Mouse (Mus musculus) liver, postnatal 0 days (tissue): Measurements from ENCODE around the gene Wwox. TPM values are rescaled to one million over a fixed set of nuclear protein-coding genes. Genes with fewer than 3 reads are reported as not detected.

Experiments used
- ATAC-seq: fragments of 200-750 bp; cut with Nextera tagmentation; 2 replicates; pipeline ENCODE4 v1.8.0; 2017; ENCODE audit warnings: mild to moderate bottlenecking, moderate library complexity
- DNase-seq: peaks from one replicate; pipeline ENCODE4 v3.0.0-alpha.2; 2016
- H3K27ac ChIP-seq: fragments of 300-500 bp; sonication (generic); 2 replicates; pipeline ENCODE4 v1.5.1; 2014; ENCODE audit warnings: antibody characterized with exemption, moderate library complexity, mild to moderate bottlenecking, low read depth
- H3K27me3 ChIP-seq: fragments of 300-500 bp; sonication (generic); 2 replicates; pipeline ENCODE4 v1.6.1; 2014; ENCODE audit warnings: low read length, control low read depth, mixed read lengths; ENCODE audit not compliant: insufficient read depth
- H3K36me3 ChIP-seq: fragments of 300-500 bp; sonication (generic); replicated peaks from 2 replicates; pipeline ENCODE4 v1.6.1; 2014; ENCODE audit warnings: mild to moderate bottlenecking, control low read depth, low read length, moderate library complexity, mixed read lengths; ENCODE audit not compliant: insufficient read depth
- H3K4me1 ChIP-seq: fragments of 300-500 bp; sonication (generic); 2 replicates; pipeline ENCODE4 v1.6.1; 2014; ENCODE audit warnings: antibody characterized with exemption, mild to moderate bottlenecking, control low read depth; ENCODE audit not compliant: insufficient read depth
- H3K4me2 ChIP-seq: fragments of 300-500 bp; sonication (generic); 2 replicates; pipeline ENCODE4 v1.6.1; 2014; ENCODE audit warnings: low read depth, mild to moderate bottlenecking, low read length, moderate library complexity, mixed read lengths
- H3K4me3 ChIP-seq: fragments of 300-500 bp; sonication (generic); 2 replicates; pipeline ENCODE4 v1.5.1; 2014; ENCODE audit warnings: low read depth, low read length
- H3K9ac ChIP-seq: fragments of 300-500 bp; sonication (generic); replicated peaks from 2 replicates; pipeline ENCODE4 v1.6.1; 2014; ENCODE audit warnings: mild to moderate bottlenecking, moderate library complexity
- H3K9me3 ChIP-seq: fragments of 300-500 bp; sonication (generic); 2 replicates; pipeline ENCODE4 v1.6.1; 2016; ENCODE audit warnings: mild to moderate bottlenecking, control low read depth, low read length, mixed read lengths
- CTCF ChIP-seq: sonication (generic); IDR thresholded peaks from 2 replicates; pipeline ENCODE4 v1.5.1; 2016; ENCODE audit warnings: antibody characterized with exemption, low read depth
- EP300 ChIP-seq: IDR thresholded peaks from 2 replicates; pipeline ENCODE4 v1.6.1; 2016; ENCODE audit warnings: antibody characterized with exemption, low read depth, mild to moderate bottlenecking
- WGBS: fragments of 180-500 bp; shearing (Covaris S2); extraction: QIAGEN DNeasy Blood & Tissue Kit; methylation state at CpG from one replicate; pipeline ENCODE4 v1.1.7; 2014; ENCODE audit not compliant: insufficient replicate concordance; 5-methylcytosine and 5-hydroxymethylcytosine counted together
- polyA plus RNA-seq: library from polyadenylated mRNA; unstranded; fragments of >200 nt; fragmentation: Nextera tagmentation; extraction: Ambion mirVana; gene quantifications from 2 replicates; pipeline ENCODE4 v1.2.1, GENCODE M21; 2015

Gene Wwox
- polyA plus RNA-seq, 1 experiment from 2014 or later: 3.9 TPM

DNA sequence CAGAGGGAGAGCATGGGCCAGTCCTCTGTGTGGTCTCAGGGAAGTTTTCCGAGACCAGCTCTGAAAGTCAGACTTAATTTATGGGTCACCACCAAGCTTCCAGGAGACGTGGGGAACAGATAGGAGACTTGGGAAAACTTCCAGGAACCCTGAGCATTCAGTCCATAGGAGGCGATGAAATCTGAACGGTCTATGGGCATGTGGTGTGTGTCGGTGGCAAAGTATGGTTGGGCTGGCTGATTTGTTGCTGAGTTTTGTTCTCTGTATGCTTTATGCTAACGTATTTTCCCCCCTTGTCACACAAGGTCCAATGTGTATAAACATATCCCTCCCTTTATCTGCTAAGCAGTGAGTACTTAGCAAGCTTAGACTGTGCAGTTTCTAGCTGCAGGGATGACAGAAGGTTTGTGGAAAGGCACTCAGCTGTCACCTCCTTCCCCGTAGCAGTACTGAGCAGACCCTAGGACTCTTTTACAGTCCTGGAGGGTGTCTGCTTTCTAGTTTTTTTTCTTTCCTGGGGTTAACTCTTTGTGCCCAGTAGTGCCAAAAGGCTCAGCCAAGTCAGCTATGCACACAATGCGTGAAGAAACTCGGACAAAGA, 179.6 kb downstream of the Wwox start:
- Histone ChIP-seq H3K4me3 (no peak overlapping the region), H3K27me3 (no peaks in the 10 kb centered on the region), H3K27ac (no peak overlapping the region), H3K36me3 (no peaks in the 10 kb centered on the region), H3K4me2 (no peak overlapping the region), H3K9me3 (no peaks in the 10 kb centered on the region), H3K9ac (no peak overlapping the region), H3K4me1 (peaks cover 6% of the 10 kb centered on the region; the same call in 1 of the 2 replicates)
- DNase-seq (no peak), ATAC-seq (no peak)
- TF ChIP-seq EP300 (no peak), CTCF (no peak)
- WGBS: 69% methylated on average over 9 of the region's 9 CpGs

DNA sequence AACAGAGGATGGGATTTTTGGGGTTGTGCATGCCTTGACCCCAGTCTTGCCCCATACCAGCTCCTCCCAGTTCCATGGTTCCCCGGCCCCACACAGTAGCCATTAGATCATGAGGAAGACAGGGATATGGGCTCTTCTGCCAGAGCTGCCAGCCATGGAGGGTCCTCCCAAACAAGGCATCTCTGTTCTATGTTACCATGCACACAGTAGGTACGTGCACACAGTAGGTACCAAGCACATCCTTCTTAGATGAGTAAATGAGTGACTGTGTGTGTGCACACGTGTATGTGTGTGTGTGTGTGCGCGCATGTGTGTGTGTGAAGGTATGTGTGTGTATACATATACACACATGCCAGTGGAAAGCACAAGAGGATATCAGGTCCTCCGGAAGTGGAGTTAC, 185.9 kb downstream of the Wwox start:
- no peaks in the 10 kb centered on the region for H3K9me3 ChIP-seq
- no peak overlapping the region for H3K9ac ChIP-seq
- DNase-seq (no peak), ATAC-seq (no peak)
- no peak overlapping the region for H3K4me2 ChIP-seq
- TF ChIP-seq CTCF: no peak
- no peak for TF ChIP-seq EP300
- WGBS: 82% methylated on average over 6 of the region's 6 CpGs
- H3K27ac ChIP-seq: no peak overlapping the region
- H3K4me3 ChIP-seq: no peak overlapping the region
- no peaks in the 10 kb centered on the region for H3K36me3 ChIP-seq
- H3K4me1 ChIP-seq: no peaks in the 10 kb centered on the region
- no peaks in the 10 kb centered on the region for H3K27me3 ChIP-seq

- Histone ChIP-seq H3K36me3 (no peaks in the 10 kb centered on the region), H3K27ac (no peak overlapping the region), H3K4me3 (no peak overlapping the region), H3K4me2 (no peak overlapping the region), H3K4me1 (no peaks in the 10 kb centered on the region), H3K9ac (no peak overlapping the region), H3K27me3 (no peaks in the 10 kb centered on the region), H3K9me3 (no peaks in the 10 kb centered on the region)
- WGBS: 76% methylated on average over 8 of the region's 9 CpGs
- no peak for ATAC-seq
- TF ChIP-seq EP300: no peak
- TF ChIP-seq CTCF: no peak
- no peak for DNase-seq
Observed at GRCm38 (mm10) chr8:114626897-114627296, 187.4 kb downstream of the Wwox start.

- ATAC-seq: no peak
- H3K27ac ChIP-seq: no peak overlapping the region
- WGBS: 57% methylated on average over 7 of the region's 7 CpGs
Observed at GRCm38 (mm10) chr8:114629719-114630118, 190.3 kb downstream of the Wwox start.

DNA sequence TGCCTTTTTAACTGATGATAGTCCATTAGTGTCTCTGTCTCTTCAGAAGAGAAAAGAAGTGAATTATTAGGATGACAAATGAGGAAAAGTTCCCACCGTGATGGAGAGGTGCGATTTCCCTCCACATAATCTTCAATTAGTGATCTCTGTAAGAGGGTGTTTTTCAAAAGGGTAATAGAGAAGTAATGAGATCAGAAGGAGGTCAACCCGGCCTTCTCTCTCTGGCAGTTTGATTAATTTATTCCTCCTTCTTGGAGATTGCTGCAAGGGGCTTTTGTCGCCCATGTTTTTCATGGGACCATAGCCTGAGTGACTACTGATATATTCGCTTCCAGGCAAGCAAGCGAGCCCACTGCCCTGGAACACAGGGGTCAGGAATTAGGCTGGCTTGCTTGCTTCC, 191.6 kb downstream of the Wwox start:
- no peaks in the 10 kb centered on the region for H3K9me3 ChIP-seq
- no peak for TF ChIP-seq CTCF
- no peak for TF ChIP-seq EP300
- no peak overlapping the region for H3K4me2 ChIP-seq
- H3K9ac ChIP-seq: no peak overlapping the region
- H3K4me3 ChIP-seq: no peak overlapping the region
- no peaks in the 10 kb centered on the region for H3K36me3 ChIP-seq
- H3K4me1 ChIP-seq: no peaks in the 10 kb centered on the region
- DNase-seq (no peak), ATAC-seq (no peak)
- WGBS: 83% methylated on average over 6 of the region's 6 CpGs
- no peak overlapping the region for H3K27ac ChIP-seq
- no peaks in the 10 kb centered on the region for H3K27me3 ChIP-seq

More at GRCm38 (mm10) chr8:114629719-114630118, 190.3 kb downstream of the Wwox start:
- TF ChIP-seq EP300: no peak
- no peak for TF ChIP-seq CTCF
- Histone ChIP-seq H3K36me3 (no peaks in the 10 kb centered on the region), H3K4me2 (no peak overlapping the region), H3K27me3 (no peaks in the 10 kb centered on the region), H3K4me1 (no peaks in the 10 kb centered on the region), H3K4me3 (no peak overlapping the region), H3K9me3 (no peaks in the 10 kb centered on the region), H3K9ac (no peak overlapping the region)
- no peak for DNase-seq

- Histone ChIP-seq H3K4me2 (no peak overlapping the region), H3K27ac (no peak overlapping the region), H3K4me3 (no peak overlapping the region), H3K9ac (no peak overlapping the region), H3K9me3 (no peaks in the 10 kb centered on the region), H3K4me1 (no peaks in the 10 kb centered on the region), H3K27me3 (no peaks in the 10 kb centered on the region), H3K36me3 (no peaks in the 10 kb centered on the region)
- ATAC-seq: no peak
- no peak for TF ChIP-seq CTCF
- TF ChIP-seq EP300: no peak
- WGBS: 77% methylated on average over 2 of the region's 2 CpGs
- no peak for DNase-seq
Observed at GRCm38 (mm10) chr8:114634151-114634550, 194.7 kb downstream of the Wwox start.

DNA sequence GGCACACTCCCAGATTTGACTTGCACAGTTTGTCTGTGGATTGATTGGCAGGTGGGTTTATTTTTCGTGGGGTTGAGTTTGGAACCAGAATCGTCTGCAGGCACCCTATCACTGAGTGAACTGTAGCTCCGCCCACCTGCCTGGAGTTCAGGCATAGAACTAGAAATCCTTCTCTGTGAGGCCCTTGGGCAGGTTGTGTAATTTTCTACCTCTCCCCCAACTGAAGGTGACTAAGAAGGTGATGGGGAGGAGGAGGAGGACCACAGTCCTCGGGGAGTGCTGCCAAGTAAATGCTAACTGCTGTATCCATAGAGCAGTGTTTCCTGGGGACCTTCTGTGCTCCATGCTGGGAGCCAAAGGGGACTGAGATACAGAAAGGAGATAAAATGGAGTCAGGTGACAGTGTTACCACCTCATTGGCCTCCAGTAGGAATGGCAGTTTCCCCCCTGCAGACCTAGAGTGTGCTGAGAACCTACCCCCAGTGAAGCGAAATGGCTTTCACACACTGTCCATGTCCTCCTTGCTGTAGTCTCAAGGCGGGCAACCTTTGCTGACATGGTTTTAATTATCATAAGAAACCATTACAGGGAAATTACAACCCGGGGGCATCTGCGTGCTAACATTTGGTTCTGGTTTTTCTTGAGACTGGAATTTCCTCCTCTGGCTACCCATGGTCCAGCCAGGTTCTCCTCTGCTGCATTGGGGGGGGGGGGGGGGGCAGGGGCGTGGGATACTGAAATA, 195.4 kb downstream of the Wwox start:
- WGBS: 59% methylated on average over 9 of the region's 9 CpGs
- Histone ChIP-seq H3K4me2 (no peak overlapping the region), H3K4me1 (no peaks in the 10 kb centered on the region), H3K27me3 (no peaks in the 10 kb centered on the region), H3K9me3 (no peaks in the 10 kb centered on the region), H3K4me3 (no peak overlapping the region), H3K9ac (no peak overlapping the region), H3K27ac (no peak overlapping the region), H3K36me3 (no peaks in the 10 kb centered on the region)
- ATAC-seq: no peak
- no peak for TF ChIP-seq CTCF
- no peak for TF ChIP-seq EP300
- DNase-seq: no peak
